Mouse (Mus musculus) lung, embryonic 16.5 days (tissue): Measurements from ENCODE around the gene Naa40. TPM values are rescaled to one million over a fixed set of nuclear protein-coding genes. Genes with fewer than 3 reads are reported as not detected.

ENCODE experiments used
- ATAC-seq: fragments of 200-750 bp; cut with Nextera tagmentation; 2 replicates; pipeline ENCODE4 v1.8.0; 2017; ENCODE audit warnings: low read depth, mild to moderate bottlenecking, moderate library complexity
- H3K27ac ChIP-seq: fragments of 300-500 bp; sonication (generic); 2 replicates; pipeline ENCODE4 v1.5.1; 2014; ENCODE audit warnings: mild to moderate bottlenecking, control low read depth, low read length
- H3K27me3 ChIP-seq: fragments of 300-500 bp; sonication (generic); 2 replicates; pipeline ENCODE4 v1.6.1; 2014; ENCODE audit warnings: low read depth, low read length, mixed read lengths; ENCODE audit not compliant: control insufficient read depth, insufficient read depth
- H3K36me3 ChIP-seq: fragments of 300-500 bp; sonication (generic); 2 replicates; pipeline ENCODE4 v1.6.1; 2014; ENCODE audit warnings: low read length; ENCODE audit not compliant: control insufficient read depth, insufficient read depth
- H3K4me1 ChIP-seq: fragments of 300-500 bp; sonication (generic); replicated peaks from 2 replicates; pipeline ENCODE4 v1.6.1; 2014; ENCODE audit warnings: low read length, mixed read lengths; ENCODE audit not compliant: control insufficient read depth, insufficient read depth
- H3K4me2 ChIP-seq: fragments of 300-500 bp; sonication (generic); 2 replicates; pipeline ENCODE4 v1.6.1; 2014; ENCODE audit warnings: low read depth, low read length, control low read depth
- H3K4me3 ChIP-seq: fragments of 300-500 bp; sonication (generic); 2 replicates; pipeline ENCODE4 v1.5.1; 2014; ENCODE audit warnings: mild to moderate bottlenecking, low read length, control low read depth
- H3K9ac ChIP-seq: fragments of 300-500 bp; sonication (generic); 2 replicates; pipeline ENCODE4 v1.6.1; 2014; ENCODE audit warnings: low read length, control low read depth
- H3K9me3 ChIP-seq: fragments of 300-500 bp; sonication (generic); 2 replicates; pipeline ENCODE4 v1.6.1; 2016; ENCODE audit warnings: low read length; ENCODE audit not compliant: control insufficient read depth
- WGBS: fragments of 180-500 bp; shearing (Covaris S2); extraction: QIAGEN DNeasy Blood & Tissue Kit; methylation state at CpG from one replicate; pipeline ENCODE4 v1.1.7; 2014; 5-methylcytosine and 5-hydroxymethylcytosine counted together
- polyA plus RNA-seq: library from polyadenylated mRNA; unstranded; fragments of >200 nt; fragmentation: Nextera tagmentation; extraction: Ambion mirVana; gene quantifications from 2 replicates; pipeline ENCODE4 v1.2.1, GENCODE M21; 2015

The Naa40 gene
- polyA plus RNA-seq, 1 experiment from 2014 or later, result 56.1 TPM

DNA sequence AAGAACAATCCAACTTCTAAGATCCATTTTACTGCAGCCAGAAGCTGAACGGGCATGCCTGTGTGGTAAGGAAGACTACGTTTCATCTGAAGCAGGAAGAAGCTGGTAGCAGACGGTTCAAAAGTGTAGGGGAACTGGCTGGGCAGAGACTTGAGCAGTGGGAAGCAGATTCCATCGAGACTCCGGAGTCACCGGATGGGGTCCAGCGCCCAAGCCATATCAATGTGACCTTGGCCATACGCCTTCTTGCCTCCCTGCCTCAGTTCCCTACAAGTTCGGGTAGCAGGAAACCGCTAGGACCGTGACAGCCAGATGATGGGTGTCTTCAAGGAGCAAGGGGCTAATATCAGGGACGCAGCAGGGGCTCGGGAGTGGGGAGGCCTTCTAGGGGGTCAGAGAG, 692 bp downstream of the Naa40 start:
- H3K4me3 ChIP-seq, result peak overlapping the region; percentile 77
- H3K4me2 ChIP-seq, result peak overlapping the region; percentile 59
- peaks cover 8% of the 10 kb centered on the region for H3K4me1 ChIP-seq
- 0 out of 2 replicates have a peak, but pooled peaks cover 4% of the 10 kb centered on the region for H3K36me3 ChIP-seq
- H3K9ac ChIP-seq, result peak overlapping the region; percentile 81
- 0 out of 2 replicates have a peak overlapping the region, but pooled peaks have one; percentile 0 for H3K27ac ChIP-seq
- no peak for ATAC-seq
- no peaks in the 10 kb centered on the region for H3K27me3 ChIP-seq
- no peaks in the 10 kb centered on the region for H3K9me3 ChIP-seq
- under 1% methylated on average over 13 of the region's 13 CpGs for WGBS

DNA sequence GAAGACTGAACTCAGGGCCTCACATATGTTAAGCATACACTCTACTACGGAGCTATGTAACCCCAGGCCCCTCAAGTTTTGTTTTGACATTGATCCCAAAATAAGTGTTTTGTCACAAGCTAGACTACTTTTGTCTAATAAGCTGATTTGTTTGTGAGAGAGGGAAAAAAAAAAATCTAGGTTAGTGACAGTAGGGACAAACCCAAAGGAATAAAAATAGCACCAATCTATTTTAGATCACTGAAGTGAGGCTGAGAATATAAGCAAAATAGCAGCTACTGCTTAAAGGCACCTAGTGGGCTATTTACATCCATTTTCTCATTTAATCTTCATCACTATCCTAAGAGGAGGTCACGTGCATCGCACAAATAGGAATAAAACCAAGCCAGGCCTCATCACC, 1.4 kb downstream of the Naa40 start:
- ATAC-seq, result no peak
- H3K4me2 ChIP-seq, result peak overlapping the region; percentile 59
- 86% methylated on average over 3 of the region's 3 CpGs for WGBS
- no peak overlapping the region for H3K27ac ChIP-seq
- H3K4me1 ChIP-seq, result peaks cover 8% of the 10 kb centered on the region
- no peaks in the 10 kb centered on the region for H3K9me3 ChIP-seq
- peak overlapping the region; percentile 81 for H3K9ac ChIP-seq
- 0 out of 2 replicates have a peak, but pooled peaks cover 4% of the 10 kb centered on the region for H3K36me3 ChIP-seq
- no peaks in the 10 kb centered on the region for H3K27me3 ChIP-seq
- H3K4me3 ChIP-seq, result peak overlapping the region; percentile 77

DNA sequence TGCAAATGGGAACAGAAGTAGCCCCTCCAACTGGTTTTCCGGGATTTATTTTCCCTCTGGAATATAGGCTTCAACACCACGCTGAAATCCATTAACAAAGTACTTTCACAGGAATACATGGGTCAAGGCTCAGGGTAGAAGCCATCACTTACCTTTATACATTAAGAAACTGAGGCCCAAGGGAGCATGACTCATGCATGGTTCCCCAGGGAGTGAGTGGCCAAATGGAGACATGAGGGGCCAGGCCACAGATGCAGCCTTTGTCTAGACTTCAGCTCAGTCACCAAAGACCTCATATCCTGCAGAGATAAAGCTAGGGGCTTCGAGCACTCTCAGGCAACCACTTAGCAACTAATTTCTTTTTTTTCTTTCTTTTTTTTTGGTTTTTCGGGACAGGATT, 4.2 kb downstream of the Naa40 start:
- WGBS, result 82% methylated on average over 4 of the region's 4 CpGs
- Histone ChIP-seq H3K4me1 (peaks cover 8% of the 10 kb centered on the region), H3K9me3 (no peaks in the 10 kb centered on the region), H3K4me3 (no peak overlapping the region), H3K27me3 (no peaks in the 10 kb centered on the region), H3K4me2 (no peak overlapping the region), H3K36me3 (peaks cover 4% of the 10 kb centered on the region; the same call in 1 of the 2 replicates), H3K9ac (no peak overlapping the region), H3K27ac (no peak overlapping the region)
- ATAC-seq, result no peak

DNA sequence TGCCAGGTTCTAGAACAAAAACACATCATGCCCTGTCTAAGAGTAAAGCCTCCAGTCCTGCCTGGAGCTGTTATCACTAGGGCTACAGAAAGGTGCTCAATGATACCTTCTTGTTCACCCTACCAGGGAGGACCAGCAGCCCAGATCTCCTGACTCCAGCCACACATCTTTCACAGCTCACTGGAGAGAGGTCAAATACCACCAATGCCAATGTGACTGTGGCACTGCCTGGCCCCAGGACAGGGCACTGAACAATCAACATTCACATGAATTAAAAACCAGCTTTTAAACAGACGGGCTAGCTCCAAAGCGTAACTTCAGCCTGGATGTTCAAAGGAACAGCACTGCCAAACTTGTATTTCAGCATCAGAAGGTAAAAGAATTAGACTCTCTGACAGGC, 5.0 kb downstream of the Naa40 start:
- Histone ChIP-seq H3K4me3 (no peak overlapping the region), H3K36me3 (peaks cover 4% of the 10 kb centered on the region; the same call in 1 of the 2 replicates), H3K27me3 (no peaks in the 10 kb centered on the region), H3K27ac (no peak overlapping the region), H3K9me3 (no peaks in the 10 kb centered on the region), H3K4me1 (peaks cover 6% of the 10 kb centered on the region), H3K4me2 (no peak overlapping the region), H3K9ac (no peak overlapping the region)
- 95% methylated on average over 2 of the region's 2 CpGs for WGBS
- ATAC-seq, result no peak

DNA sequence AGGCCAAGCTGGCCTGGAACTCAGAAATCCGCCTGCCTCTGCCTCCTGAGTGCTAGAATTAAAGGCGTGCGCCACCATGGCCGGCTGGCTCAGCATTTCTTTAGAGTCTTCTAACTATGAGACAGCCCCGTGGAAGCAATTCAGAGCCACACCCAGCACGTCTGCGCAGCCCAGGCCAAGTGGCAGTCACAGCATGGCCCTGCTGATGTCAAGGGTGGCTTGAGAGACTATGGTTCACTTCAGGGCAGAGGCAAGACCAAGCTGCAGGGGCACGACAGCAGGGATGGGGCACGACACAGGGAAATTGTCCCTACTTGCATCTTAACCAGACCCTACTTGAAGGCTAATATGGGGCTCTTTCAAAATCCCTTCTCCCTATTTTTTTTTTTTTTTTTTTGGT, 5.5 kb downstream of the Naa40 start:
- Histone ChIP-seq H3K9me3 (no peaks in the 10 kb centered on the region), H3K4me3 (no peak overlapping the region), H3K9ac (no peak overlapping the region), H3K36me3 (peaks cover 4% of the 10 kb centered on the region; the same call in 1 of the 2 replicates), H3K4me1 (peaks cover 6% of the 10 kb centered on the region), H3K27ac (no peak overlapping the region), H3K27me3 (no peaks in the 10 kb centered on the region), H3K4me2 (no peak overlapping the region)
- 88% methylated on average over 9 of the region's 9 CpGs for WGBS
- ATAC-seq, result no peak

DNA sequence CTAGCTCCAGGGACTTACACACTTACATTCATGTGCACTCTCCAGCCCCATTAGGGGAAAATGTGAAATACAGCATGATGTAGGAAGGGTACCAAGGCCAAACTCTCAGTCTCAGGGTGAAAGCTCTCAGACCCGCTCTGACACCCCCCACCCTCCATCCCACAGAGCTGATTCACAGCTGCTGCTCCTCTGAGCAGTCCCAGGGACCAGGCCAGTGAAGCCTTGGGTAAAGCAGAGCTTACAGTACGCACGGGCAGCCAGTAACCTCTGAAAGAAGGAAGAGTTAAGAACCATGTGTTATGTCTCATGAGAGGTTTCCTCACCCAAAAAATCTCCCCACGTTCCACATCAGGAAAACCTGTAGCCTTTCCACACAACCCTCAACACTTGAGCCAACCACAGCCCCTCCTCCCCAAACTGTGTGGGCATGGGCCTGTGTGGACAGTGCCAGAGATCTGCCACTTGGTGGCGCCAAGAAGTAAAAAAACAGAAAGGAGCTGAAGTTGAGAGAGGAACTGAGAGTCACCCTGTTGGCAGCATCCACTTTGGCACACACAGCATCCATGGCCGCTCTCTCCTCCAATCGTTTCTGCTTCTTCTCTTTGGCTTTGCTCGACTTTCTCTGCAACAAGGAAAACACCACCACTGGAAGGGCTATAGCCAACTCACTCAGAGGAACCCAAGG, 6.3 kb downstream of the Naa40 start:
- no peaks in the 10 kb centered on the region for H3K27me3 ChIP-seq
- no peak overlapping the region for H3K27ac ChIP-seq
- no peaks in the 10 kb centered on the region for H3K9me3 ChIP-seq
- WGBS, result 52% methylated on average over 8 of the region's 8 CpGs
- ATAC-seq, result peak; percentile 88
- H3K4me3 ChIP-seq, result no peak overlapping the region
- peaks cover under 1% of the 10 kb centered on the region; the same call in 1 of the 2 replicates for H3K4me1 ChIP-seq
- H3K9ac ChIP-seq, result no peak overlapping the region
- H3K4me2 ChIP-seq, result no peak overlapping the region
- peaks cover 7% of the 10 kb centered on the region for H3K36me3 ChIP-seq

DNA sequence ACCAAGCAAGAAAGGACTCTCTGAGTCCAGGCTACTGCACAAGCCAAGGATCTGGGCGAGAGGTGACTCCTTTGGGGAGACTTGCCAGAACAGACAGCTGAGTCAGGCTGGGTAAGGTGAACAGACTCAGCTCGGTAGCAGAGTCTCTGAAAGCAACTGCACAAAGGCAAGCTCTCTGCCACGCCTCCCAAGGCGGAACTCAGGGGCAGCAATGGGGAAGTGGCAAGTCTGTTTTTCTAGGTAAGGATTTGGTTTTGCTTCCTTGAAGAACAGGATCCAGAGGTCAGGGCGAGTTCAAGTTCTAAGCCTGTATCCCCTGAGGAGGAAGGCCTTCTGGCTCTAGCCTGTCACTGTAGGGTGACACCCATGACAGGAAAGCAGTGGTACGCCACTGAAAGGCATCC, 14.5 kb downstream of the Naa40 start:
- Histone ChIP-seq H3K4me1 (no peaks in the 10 kb centered on the region), H3K9me3 (no peaks in the 10 kb centered on the region), H3K4me3 (no peak overlapping the region), H3K4me2 (no peak overlapping the region), H3K27ac (no peak overlapping the region), H3K9ac (no peak overlapping the region), H3K27me3 (no peaks in the 10 kb centered on the region), H3K36me3 (peaks cover 21% of the 10 kb centered on the region)
- ATAC-seq, result no peak
- WGBS, result 77% methylated on average over 6 of the region's 6 CpGs

DNA sequence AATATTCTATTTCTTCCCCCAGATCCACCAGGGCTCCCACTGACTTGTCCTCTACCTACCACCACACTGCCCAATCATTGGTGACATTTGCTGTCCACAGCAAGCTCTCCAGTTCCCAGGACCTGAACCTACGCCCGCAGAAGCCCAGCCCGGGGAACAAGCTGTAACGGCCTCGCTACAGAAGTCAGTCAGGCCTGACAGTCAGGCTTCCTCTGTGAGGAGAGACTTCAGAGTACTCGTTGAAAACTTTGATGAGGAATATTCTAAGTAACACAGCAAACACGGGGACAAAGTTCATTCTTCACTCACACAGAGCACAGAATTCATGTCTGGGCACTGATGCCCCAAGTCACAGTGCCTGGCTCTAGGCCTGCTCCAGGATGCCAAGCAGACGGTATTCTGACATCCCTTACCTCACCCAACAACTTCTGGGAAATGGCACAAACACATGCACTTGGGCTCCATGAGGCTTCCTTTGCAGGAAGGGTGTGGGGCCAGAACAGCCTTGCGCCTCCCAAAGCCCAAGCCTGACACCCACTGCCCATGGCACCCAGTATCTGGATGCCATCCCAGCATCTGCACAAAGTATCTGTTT, 15.8 kb downstream of the Naa40 start:
- Histone ChIP-seq H3K9me3 (no peaks in the 10 kb centered on the region), H3K4me3 (no peak overlapping the region), H3K9ac (no peak overlapping the region), H3K4me2 (no peak overlapping the region), H3K27me3 (no peaks in the 10 kb centered on the region), H3K36me3 (peaks cover 21% of the 10 kb centered on the region), H3K27ac (no peak overlapping the region), H3K4me1 (no peaks in the 10 kb centered on the region)
- ATAC-seq, result no peak
- 76% methylated on average over 9 of the region's 9 CpGs for WGBS

DNA sequence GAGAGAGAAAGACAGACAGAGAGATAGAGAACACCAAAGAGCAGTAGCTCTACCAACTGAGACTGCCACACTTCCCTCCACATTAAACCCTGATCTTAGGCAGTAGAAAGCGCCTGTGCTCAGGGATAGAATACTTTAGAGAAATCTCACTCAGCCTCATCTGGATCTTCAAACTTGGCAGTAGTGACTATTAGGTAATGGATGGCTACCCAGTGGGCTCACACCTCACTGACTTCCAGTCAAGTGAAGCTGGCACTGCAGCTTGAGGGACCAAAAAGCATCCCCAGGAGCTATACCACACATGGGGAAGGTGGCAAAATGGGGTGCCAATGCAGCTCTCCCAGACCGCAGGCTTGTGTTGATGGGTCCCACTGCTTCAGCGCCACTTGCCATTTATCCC, 16.7 kb downstream of the Naa40 start:
- Histone ChIP-seq H3K27ac (no peak overlapping the region), H3K9me3 (no peaks in the 10 kb centered on the region), H3K4me1 (no peaks in the 10 kb centered on the region), H3K9ac (no peak overlapping the region), H3K4me3 (no peak overlapping the region), H3K27me3 (no peaks in the 10 kb centered on the region), H3K36me3 (peaks cover 14% of the 10 kb centered on the region), H3K4me2 (no peak overlapping the region)
- ATAC-seq, result no peak
- WGBS, result 87% methylated on average over 3 of the region's 3 CpGs
